ENCODE assay signal across 18 mouse cellular contexts in the genomic region with DNA sequence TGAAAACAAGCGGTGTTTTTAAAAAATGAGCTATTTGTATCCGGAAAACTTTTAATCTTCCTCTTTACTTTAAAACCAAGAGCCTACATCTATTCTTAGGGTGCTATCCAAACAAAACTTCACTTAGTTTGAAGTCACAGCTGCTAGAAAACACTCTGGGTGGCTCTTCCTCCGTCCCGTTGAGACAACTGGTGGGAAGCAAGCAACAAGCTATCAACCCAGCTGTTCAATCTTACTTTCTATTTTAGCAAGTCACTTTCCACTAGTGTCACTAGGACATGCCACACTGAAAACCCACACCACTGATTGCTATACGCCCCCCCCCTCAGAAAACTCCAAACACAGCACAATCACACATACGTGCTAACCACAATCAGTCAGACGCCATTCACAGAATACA.
"Had no signal": no experiment of that assay in that cellular context is flagged by ENCODE, and none has a peak within 500 bp of the region (broad histone marks: within the 10 kb centered on the region; RNA-seq: fewer than 3 reads in every experiment).

No protein-coding gene starts in this region.

- H3K4me3 ChIP-seq: layer of hippocampus, adult 2 months; limb, embryonic 15.5 days; neural tube, embryonic 13.5 days had no signal

- DNase-seq: kidney, adult 2 months; kidney, postnatal 25 days; layer of hippocampus, adult 9-11 months; liver, postnatal 0 days; lung, embryonic 14.5 days; lung, postnatal 4 days; midbrain, embryonic 14.5 days; thymus, adult 18-20 months; thymus, postnatal 36 days had no signal

- H3K4me2 ChIP-seq: limb, embryonic 15.5 days; liver, embryonic 11.5 days; lung, embryonic 14.5 days; midbrain, embryonic 11.5 days; neural tube, embryonic 13.5 days had no signal

- H3K4me1 ChIP-seq: limb, embryonic 15.5 days; neural tube, embryonic 13.5 days had no signal

- H3K9ac ChIP-seq: limb, embryonic 15.5 days; liver, embryonic 14.5 days; liver, postnatal 0 days; lung, embryonic 14.5 days; neural tube, embryonic 13.5 days had no signal

- H3K27ac ChIP-seq: kidney, postnatal 0 days; layer of hippocampus, adult 2 months; limb, embryonic 15.5 days; liver, embryonic 14.5 days; neural tube, embryonic 13.5 days had no signal

- H3K9me3 ChIP-seq: limb, embryonic 15.5 days; neural tube, embryonic 13.5 days had no signal

- H3K27me3 ChIP-seq: limb, embryonic 15.5 days; neural tube, embryonic 13.5 days had no signal

- ATAC-seq: intestine, postnatal 0 days; liver, postnatal 0 days; lung, postnatal 0 days had no signal

- H3K36me3 ChIP-seq: neural tube, embryonic 13.5 days had no signal
